Mouse (Mus musculus) limb, embryonic 14.5 days (tissue): Measurements from ENCODE around the gene Slc25a16. TPM values are rescaled to one million over a fixed set of nuclear protein-coding genes. Genes with fewer than 3 reads are reported as not detected.
A peak's percentile ranks its signal among the peaks of the same experiment; 100 is the strongest.

ENCODE experiments used
- ATAC-seq: fragments of 200-750 bp; cut with Nextera tagmentation; 2 replicates; pipeline ENCODE4 v1.8.0; 2017; ENCODE audit warnings: low read depth, moderate number of reproducible peaks, moderate TSS enrichment; ENCODE audit not compliant: low FRiP score
- DNase-seq: peaks from one replicate; pipeline ENCODE4 v3.0.0-alpha.2; 2015; ENCODE audit warnings: low spot score
- H3K27ac ChIP-seq: fragments of 300-500 bp; sonication (generic); replicated peaks from 2 replicates; pipeline ENCODE4 v1.5.1; 2014; ENCODE audit warnings: low read depth, mild to moderate bottlenecking, low read length, moderate library complexity, mixed read lengths
- H3K27me3 ChIP-seq: fragments of 300-500 bp; sonication (generic); 2 replicates; pipeline ENCODE4 v1.6.1; 2014; ENCODE audit warnings: low read length, mixed read lengths; ENCODE audit not compliant: control insufficient read depth, insufficient read depth
- H3K36me3 ChIP-seq: fragments of 300-500 bp; sonication (generic); 2 replicates; pipeline ENCODE4 v1.6.1; 2014; ENCODE audit warnings: mild to moderate bottlenecking, low read length, moderate library complexity, mixed read lengths; ENCODE audit not compliant: control insufficient read depth, insufficient read depth
- H3K4me1 ChIP-seq: fragments of 300-500 bp; sonication (generic); 2 replicates; pipeline ENCODE4 v1.6.1; 2014; ENCODE audit warnings: antibody characterized with exemption, low read length, mixed read lengths; ENCODE audit not compliant: control insufficient read depth, insufficient read depth
- H3K4me2 ChIP-seq: fragments of 300-500 bp; sonication (generic); replicated peaks from 2 replicates; pipeline ENCODE4 v1.6.1; 2014; ENCODE audit warnings: low read depth, mild to moderate bottlenecking, low read length, moderate library complexity; ENCODE audit not compliant: severe bottlenecking
- H3K4me3 ChIP-seq: fragments of 300-500 bp; sonication (generic); replicated peaks from 2 replicates; pipeline ENCODE4 v1.5.1; 2014; ENCODE audit warnings: low read length
- H3K9ac ChIP-seq: fragments of 300-500 bp; sonication (generic); 2 replicates; pipeline ENCODE4 v1.6.1; 2014; ENCODE audit warnings: mild to moderate bottlenecking, low read depth, low read length, moderate library complexity; ENCODE audit not compliant: severe bottlenecking
- H3K9me3 ChIP-seq: fragments of 300-500 bp; sonication (generic); 2 replicates; pipeline ENCODE4 v1.6.1; 2016; ENCODE audit warnings: low read length; ENCODE audit not compliant: control insufficient read depth
- POLR2A ChIP-seq: fragments of 200-500 bp; IDR thresholded peaks from 2 replicates; pipeline ENCODE4 v1.8.0; 2012; ENCODE audit warnings: inconsistent platforms, mild to moderate bottlenecking, moderate library complexity, borderline replicate concordance; ENCODE audit not compliant: insufficient read depth, insufficient read length; ENCODE audit errors: extremely low read depth
- WGBS: fragments of 180-500 bp; shearing (Covaris S2); extraction: QIAGEN DNeasy Blood & Tissue Kit; methylation state at CpG from one replicate; pipeline ENCODE4 v1.1.7; 2014; 5-methylcytosine and 5-hydroxymethylcytosine counted together
- polyA plus RNA-seq, 2 experiments: library from polyadenylated mRNA; depleted of rRNA in 1 of 2; stranded (reverse) in 1 of 2; unstranded in 1 of 2; fragments of >200 nt; fragmentation: Nextera tagmentation in 1 of 2; extraction: Ambion mirVana in 1 of 2; gene quantifications; 2 replicates each; pipeline versions ENCODE4 v1.2.1 to v1.2.3; 2012 to 2014

The Slc25a16 gene
- polyA plus RNA-seq, 2 experiments = 11.0 to 13.2 TPM

DNA sequence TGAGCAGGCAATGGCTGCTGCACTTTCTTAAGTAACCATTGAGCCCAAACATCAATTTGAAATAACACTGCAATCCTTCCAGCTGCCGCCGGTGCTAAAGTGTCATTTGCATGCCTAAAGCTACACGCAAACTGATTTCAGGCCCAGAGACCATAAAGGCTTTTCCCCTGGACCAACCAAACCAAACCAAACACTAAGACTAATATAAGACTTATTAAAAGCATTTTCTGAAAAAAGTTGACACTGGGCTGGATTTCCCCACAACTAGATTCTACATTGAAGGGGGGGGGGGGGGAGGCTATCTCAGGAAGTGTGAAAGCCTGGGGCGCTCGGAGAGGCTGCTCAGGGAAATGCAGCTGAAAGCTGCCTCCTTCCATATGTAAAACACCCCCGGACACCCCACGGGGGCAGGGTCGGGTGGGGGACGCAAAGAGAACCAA is 36.5 kb upstream of the Slc25a16 start:
- no peak for ATAC-seq
- H3K27ac ChIP-seq = no peak overlapping the region
- no peak overlapping the region for H3K9ac ChIP-seq
- H3K36me3 ChIP-seq = peaks cover 8% of the 10 kb centered on the region
- 12% methylated on average over 9 of the region's 9 CpGs for WGBS
- TF ChIP-seq POLR2A = no peak
- peaks cover 5% of the 10 kb centered on the region for H3K4me1 ChIP-seq
- H3K4me3 ChIP-seq = no peak overlapping the region
- no peaks in the 10 kb centered on the region for H3K27me3 ChIP-seq
- no peaks in the 10 kb centered on the region for H3K9me3 ChIP-seq
- DNase-seq = no peak
- no peak overlapping the region for H3K4me2 ChIP-seq

DNA sequence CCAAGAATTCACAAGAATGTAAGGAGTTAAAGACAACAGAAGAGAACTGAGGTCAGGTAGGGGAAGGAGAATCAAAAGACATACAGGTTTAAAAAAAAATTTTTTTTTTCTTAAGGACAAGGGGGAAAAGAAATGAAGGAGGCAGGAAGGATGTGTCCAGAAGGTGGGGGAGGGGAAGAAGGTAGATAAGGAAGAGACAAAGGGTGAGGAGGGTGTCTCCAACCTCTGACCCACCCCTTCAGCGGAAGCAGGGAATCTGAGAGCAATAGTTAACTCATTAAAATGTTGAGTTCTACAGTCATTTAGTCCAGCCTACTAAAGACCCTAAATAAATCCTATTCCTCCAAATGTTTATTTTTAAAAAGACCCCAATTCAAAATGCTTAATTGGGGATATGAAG is 35.9 kb upstream of the Slc25a16 start:
- no peak for DNase-seq
- ATAC-seq = no peak
- Histone ChIP-seq H3K4me2 (no peak overlapping the region), H3K9ac (no peak overlapping the region), H3K4me1 (peaks cover 5% of the 10 kb centered on the region), H3K36me3 (peaks cover 4% of the 10 kb centered on the region), H3K27me3 (no peaks in the 10 kb centered on the region), H3K4me3 (no peak overlapping the region), H3K27ac (no peak overlapping the region), H3K9me3 (no peaks in the 10 kb centered on the region)
- WGBS = 76% methylated on average over 1 of the region's 1 CpGs
- no peak for TF ChIP-seq POLR2A

DNA sequence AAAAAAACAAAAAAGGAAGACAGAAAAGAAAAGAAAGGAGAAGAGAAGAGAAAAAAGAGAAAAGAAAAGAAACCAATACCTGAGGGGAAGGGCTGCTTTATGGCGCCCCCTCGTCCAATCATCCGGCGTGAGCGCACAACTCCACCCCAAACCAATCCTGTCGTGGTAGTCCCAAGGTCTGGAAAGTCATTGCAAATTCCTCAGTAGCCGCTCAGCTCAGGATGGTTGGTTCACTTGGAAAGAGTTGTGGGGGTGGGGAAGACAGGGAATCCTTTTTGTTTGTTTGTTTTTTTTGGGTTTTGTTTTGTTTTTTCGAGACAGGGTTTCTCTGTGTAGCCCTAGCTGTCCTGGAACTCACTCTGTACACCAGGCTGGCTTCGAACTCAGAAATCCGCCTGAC is 35.0 kb upstream of the Slc25a16 start:
- Histone ChIP-seq H3K9me3 (no peaks in the 10 kb centered on the region), H3K9ac (no peak overlapping the region), H3K27me3 (no peaks in the 10 kb centered on the region), H3K4me2 (peak overlapping the region; percentile 94), H3K4me3 (peak overlapping the region; percentile 67), H3K27ac (no peak overlapping the region), H3K4me1 (peaks cover 5% of the 10 kb centered on the region), H3K36me3 (no peaks in the 10 kb centered on the region)
- 24% methylated on average over 10 of the region's 10 CpGs for WGBS
- TF ChIP-seq POLR2A = no peak
- DNase-seq = no peak
- no peak for ATAC-seq

DNA sequence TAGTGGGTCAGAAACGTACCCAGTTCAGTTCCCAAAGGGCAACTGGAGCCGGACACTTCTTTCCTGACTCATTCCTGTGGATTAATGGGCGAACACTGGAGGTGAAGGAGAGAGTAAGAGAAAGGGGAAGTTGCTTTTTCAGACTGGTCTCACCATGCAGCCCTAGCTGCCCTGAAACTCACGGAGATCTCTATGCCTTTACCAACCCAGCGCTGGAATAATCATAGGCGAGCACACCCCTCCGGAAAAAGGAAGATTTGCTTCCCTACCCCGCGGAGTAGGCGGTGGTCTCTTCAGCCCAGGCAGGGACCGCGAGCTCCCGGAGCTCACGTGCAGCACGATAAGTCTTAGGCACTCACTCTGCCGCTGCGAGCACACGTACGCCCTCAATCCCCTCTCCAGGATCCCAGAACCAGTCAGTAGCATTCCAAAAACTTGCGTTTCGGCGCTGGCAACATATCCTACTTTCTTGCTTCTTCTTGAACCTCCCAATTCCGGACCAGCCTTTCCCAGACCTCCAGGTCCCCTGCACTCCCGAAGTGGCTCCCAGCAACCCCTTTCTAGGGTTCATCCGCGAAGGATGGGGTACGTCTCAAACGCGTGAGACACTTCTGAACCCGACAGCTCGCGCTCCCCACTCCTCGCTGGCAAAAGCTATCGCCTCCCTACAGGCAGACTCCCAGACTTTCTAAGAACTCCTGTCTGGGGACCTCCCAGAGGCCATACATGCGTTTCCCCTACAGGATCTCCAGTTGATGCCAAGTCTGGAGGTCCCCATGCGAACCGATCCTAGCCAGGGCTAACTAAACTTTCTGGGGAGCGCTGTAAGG is 34.2 kb upstream of the Slc25a16 start:
- ATAC-seq (peak; percentile 63), DNase-seq (peak; percentile 28)
- H3K27ac ChIP-seq = peak overlapping the region; percentile 61; the same call in 1 of the 2 replicates

DNA sequence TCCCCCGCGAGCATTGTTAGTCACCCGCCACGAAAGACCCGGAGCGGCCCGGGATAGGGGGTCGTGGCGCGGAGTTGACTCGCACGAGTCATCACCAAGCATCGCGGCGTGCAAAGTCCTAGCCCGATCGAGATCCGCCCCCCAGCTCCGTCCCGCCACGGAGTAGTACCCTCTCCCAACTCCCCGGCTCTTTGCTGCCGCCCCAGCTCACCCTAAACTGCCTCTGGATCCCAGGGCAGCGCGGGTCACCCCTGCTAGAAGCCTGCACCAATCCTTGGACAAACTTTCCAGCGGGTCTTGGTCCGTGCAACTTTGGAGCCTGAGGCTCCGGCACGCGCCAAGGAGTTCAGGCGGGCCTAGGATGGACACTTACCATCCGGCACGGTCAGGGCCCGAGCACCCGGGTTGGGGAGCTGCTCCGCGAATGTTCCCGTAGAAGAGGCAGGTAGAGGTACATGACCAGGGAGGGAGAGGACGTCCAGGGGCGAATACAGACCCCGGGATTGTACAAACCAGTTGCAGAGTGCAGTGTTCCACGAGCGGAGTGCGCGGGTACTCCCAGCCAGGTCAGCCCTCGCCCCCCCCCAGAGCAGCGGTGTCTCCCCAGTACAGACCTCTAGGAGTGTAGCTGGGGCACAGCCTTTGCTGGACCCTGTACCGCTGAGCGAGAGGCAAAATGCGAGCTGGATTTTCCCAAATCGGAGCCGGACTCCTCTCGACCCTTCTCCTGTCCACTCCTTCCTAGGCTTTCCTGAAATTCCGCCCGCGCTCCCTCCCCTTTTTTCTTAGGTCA is 33.4 kb upstream of the Slc25a16 start:
- H3K27ac ChIP-seq = peak overlapping the region; percentile 61; the same call in 1 of the 2 replicates
- ATAC-seq = peak; percentile 85
- peak overlapping the region; percentile 67 for H3K4me3 ChIP-seq
- no peaks in the 10 kb centered on the region for H3K9me3 ChIP-seq
- H3K27me3 ChIP-seq = no peaks in the 10 kb centered on the region
- no peaks in the 10 kb centered on the region for H3K36me3 ChIP-seq
- H3K9ac ChIP-seq = peak overlapping the region; percentile 74
- under 1% methylated on average over 47 of the region's 56 CpGs for WGBS
- no peak for TF ChIP-seq POLR2A
- peaks cover 5% of the 10 kb centered on the region for H3K4me1 ChIP-seq
- DNase-seq = peak; percentile 75
- H3K4me2 ChIP-seq = peak overlapping the region; percentile 94

More for the DNA sequence above, 34.2 kb upstream of the Slc25a16 start:
- no peaks in the 10 kb centered on the region for H3K27me3 ChIP-seq
- WGBS = 3% methylated on average over 38 of the region's 38 CpGs
- H3K36me3 ChIP-seq = no peaks in the 10 kb centered on the region
- peak overlapping the region; percentile 94 for H3K4me2 ChIP-seq
- H3K9ac ChIP-seq = peak overlapping the region; percentile 74
- peak overlapping the region; percentile 67 for H3K4me3 ChIP-seq
- peaks cover 5% of the 10 kb centered on the region for H3K4me1 ChIP-seq
- 0 out of 2 replicates have a peak, but pooled peaks have one; percentile 16 for TF ChIP-seq POLR2A
- H3K9me3 ChIP-seq = no peaks in the 10 kb centered on the region
